Comparison of ENCODE assay signal across 10 mouse cellular contexts in the genomic region with DNA sequence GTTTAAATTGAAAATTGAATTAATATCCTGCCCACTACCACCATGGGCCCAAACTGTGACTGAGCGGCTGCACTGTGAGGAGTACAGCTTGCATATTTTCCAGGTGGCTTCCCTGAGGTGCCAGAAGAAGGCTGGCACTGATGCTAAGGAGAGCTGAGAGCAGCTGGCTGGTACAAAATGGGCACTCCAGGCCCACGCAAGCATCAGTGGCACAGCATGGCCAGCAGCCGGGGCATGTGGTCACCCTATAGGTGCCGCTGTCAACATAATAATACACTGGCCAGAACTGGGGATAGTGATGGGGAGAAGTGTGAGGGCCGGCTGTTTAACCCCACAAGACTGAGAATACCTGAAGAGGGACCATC.
DNase-seq lines count a peak whose midpoint lies in the region; ATAC-seq and TF ChIP-seq lines count a peak whose summit lies in the region.
"Had no signal": no experiment of that assay in that cellular context is flagged by ENCODE, and none has a peak within 500 bp of the region (broad histone marks: within the 10 kb centered on the region; RNA-seq: fewer than 3 reads in every experiment).

No protein-coding gene starts in this region.

- peak overlapping the region; percentile 30; the same call in 1 of the 2 replicates for H3K27ac ChIP-seq in kidney, embryonic 14.5 days (ENCODE audit: low read depth, low read length)
- no peak overlapping the region for H3K27ac ChIP-seq in kidney, adult 2 months (ENCODE audit: insufficient read depth, low read depth, low read length)
- peak overlapping the region; percentile 86 for H3K27ac ChIP-seq in forebrain, embryonic 13.5 days
- peak overlapping the region; percentile 84 for H3K27ac ChIP-seq in midbrain, embryonic 12.5 days (replicated peaks)
- H3K27ac ChIP-seq: limb, embryonic 15.5 days had no signal

- TF ChIP-seq CTCF in kidney, adult 2 months (conservative IDR thresholded peaks at IDR 0.05; ENCODE audit: insufficient read depth, insufficient read length, low read depth, low read length) = no peak

- H3K9me3 ChIP-seq in kidney, embryonic 14.5 days (ENCODE audit: control insufficient read depth, low read length) = no peaks in the 10 kb centered on the region
- H3K9me3 ChIP-seq in forebrain, embryonic 13.5 days (replicated peaks) = no peaks in the 10 kb centered on the region
- H3K9me3 ChIP-seq in midbrain, embryonic 12.5 days = no peaks in the 10 kb centered on the region
- H3K9me3 ChIP-seq: limb, embryonic 15.5 days had no signal

- WGBS in kidney, embryonic 14.5 days = 83% methylated on average over 5 of the region's 5 CpGs
- 87% methylated on average over 5 of the region's 5 CpGs for WGBS in kidney, adult 2 months
- 57% methylated on average over 5 of the region's 5 CpGs for WGBS in forebrain, embryonic 13.5 days
- WGBS in midbrain, embryonic 12.5 days = 74% methylated on average over 5 of the region's 5 CpGs

- H3K4me3 ChIP-seq in kidney, embryonic 14.5 days (ENCODE audit: low read length) = no peak overlapping the region
- no peak overlapping the region for H3K4me3 ChIP-seq in kidney, adult 2 months (ENCODE audit: insufficient read depth, low read depth, low read length)
- 0 out of 2 replicates have a peak overlapping the region, but pooled peaks have one; percentile 4 for H3K4me3 ChIP-seq in forebrain, embryonic 13.5 days
- H3K4me3 ChIP-seq in midbrain, embryonic 12.5 days = no peak overlapping the region
- H3K4me3 ChIP-seq: limb, embryonic 15.5 days had no signal

- TF ChIP-seq POLR2A in kidney, adult 2 months (IDR thresholded peaks at IDR 0.05; ENCODE audit: low read depth, low read length) = no peak

- H3K4me2 ChIP-seq in kidney, embryonic 14.5 days (replicated peaks; ENCODE audit: low read depth, low read length) = no peak overlapping the region
- peak overlapping the region; percentile 49 for H3K4me2 ChIP-seq in forebrain, embryonic 13.5 days
- H3K4me2 ChIP-seq in midbrain, embryonic 12.5 days (replicated peaks) = peak overlapping the region; percentile 40
- H3K4me2 ChIP-seq: limb, embryonic 15.5 days had no signal

- ATAC-seq in kidney, embryonic 14.5 days (ENCODE audit: low FRiP score, low TSS enrichment) = 0 out of 2 replicates have a peak, but pooled peaks have one; percentile 11
- ATAC-seq in forebrain, embryonic 13.5 days = peak; percentile 1; the same call in 1 of the 2 replicates
- ATAC-seq in midbrain, embryonic 12.5 days (ENCODE audit: low FRiP score, low read depth) = peak; percentile 5; the same call in 1 of the 2 replicates
- ATAC-seq in monocyte, adult 5-6 weeks (replicated peaks; ENCODE audit: insufficient number of reproducible peaks, low FRiP score, low TSS enrichment, poor library complexity, severe bottlenecking) = no peak

- no peak overlapping the region for H3K9ac ChIP-seq in kidney, embryonic 14.5 days (ENCODE audit: low read depth, low read length)
- peak overlapping the region; percentile 43 for H3K9ac ChIP-seq in forebrain, embryonic 13.5 days
- H3K9ac ChIP-seq in midbrain, embryonic 12.5 days (replicated peaks) = no peak overlapping the region
- H3K9ac ChIP-seq: limb, embryonic 15.5 days had no signal

- peaks cover 9% of the 10 kb centered on the region; the same call in 1 of the 2 replicates for H3K4me1 ChIP-seq in kidney, embryonic 14.5 days (ENCODE audit: control insufficient read depth, insufficient read depth, low read length)
- no peaks in the 10 kb centered on the region for H3K4me1 ChIP-seq in kidney, adult 2 months (ENCODE audit: control insufficient read depth, insufficient read depth, low read length)
- H3K4me1 ChIP-seq in forebrain, embryonic 13.5 days = peaks cover 64% of the 10 kb centered on the region
- H3K4me1 ChIP-seq in midbrain, embryonic 12.5 days = peaks cover 57% of the 10 kb centered on the region

- no peaks in the 10 kb centered on the region for H3K27me3 ChIP-seq in kidney, embryonic 14.5 days (ENCODE audit: control insufficient read depth, insufficient read depth, low read length)
- H3K27me3 ChIP-seq in kidney, adult 2 months (replicated peaks; ENCODE audit: control insufficient read depth, insufficient read depth, low read length) = no peaks in the 10 kb centered on the region
- H3K27me3 ChIP-seq in forebrain, embryonic 13.5 days = no peaks in the 10 kb centered on the region
- no peaks in the 10 kb centered on the region for H3K27me3 ChIP-seq in midbrain, embryonic 12.5 days
- H3K27me3 ChIP-seq: limb, embryonic 15.5 days had no signal

- DNase-seq in kidney, adult 2 months = no peak
- DNase-seq in cerebellum, adult 11 months = peak; percentile 23
- DNase-seq in thymus, postnatal 0 days (ENCODE audit: low spot score) = no peak
- DNase-seq in heart, adult 18-20 months = no peak
- DNase-seq: lung, postnatal 36 days had no signal

- no peaks in the 10 kb centered on the region for H3K36me3 ChIP-seq in kidney, embryonic 14.5 days (ENCODE audit: control insufficient read depth, insufficient read depth, low read length)
- no peaks in the 10 kb centered on the region for H3K36me3 ChIP-seq in kidney, adult 2 months (ENCODE audit: control insufficient read depth, insufficient read depth, low read length)
- no peaks in the 10 kb centered on the region for H3K36me3 ChIP-seq in forebrain, embryonic 13.5 days (ENCODE audit: poor library complexity, severe bottlenecking)
- no peaks in the 10 kb centered on the region for H3K36me3 ChIP-seq in midbrain, embryonic 12.5 days
- H3K36me3 ChIP-seq: limb, embryonic 15.5 days had no signal
